Mouse (Mus musculus) ES-E14 (cell line): ENCODE measurements around the gene Camk2b. TPM values are rescaled to one million over a fixed set of nuclear protein-coding genes. Genes with fewer than 3 reads are reported as not detected.

Experiments
- DNase-seq: peaks from one replicate; pipeline ENCODE4 v3.0.0-alpha.2; 2013; ENCODE audit warnings: low read depth, low spot score
- H3K27ac ChIP-seq: 2 replicates; pipeline ENCODE4 v1.5.1; 2012; ENCODE audit warnings: low read depth, mild to moderate bottlenecking, low read length, moderate library complexity, mixed read lengths; ENCODE audit not compliant: poor library complexity, insufficient read depth, severe bottlenecking
- H3K36me3 ChIP-seq: 2 replicates; pipeline ENCODE4 v1.6.1; 2012; ENCODE audit warnings: mild to moderate bottlenecking, low read length, moderate library complexity, mixed read lengths; ENCODE audit not compliant: control insufficient read depth, poor library complexity, insufficient read depth, severe bottlenecking
- H3K4me1 ChIP-seq, 2 experiments: fragments of 150-350 bp in 1 of 2; sonication (generic) in 1 of 2; 2 replicates each; pipeline ENCODE4 v1.6.1; 2012; ENCODE audit warnings: low read length in 2 of 2, mild to moderate bottlenecking in 1 of 2, mixed read lengths in 1 of 2; ENCODE audit not compliant: control insufficient read depth in 2 of 2, insufficient read depth in 2 of 2, poor library complexity in 1 of 2
- H3K4me3 ChIP-seq, 2 experiments: fragments of 150-350 bp in 1 of 2; sonication (generic) in 1 of 2; 2 replicates each; pipeline ENCODE4 v1.5.1; 2012; ENCODE audit warnings: low read length in 2 of 2, low read depth in 1 of 2, mild to moderate bottlenecking in 1 of 2, mixed read lengths in 1 of 2; ENCODE audit not compliant: insufficient read depth in 1 of 2, poor library complexity in 1 of 2, severe bottlenecking in 1 of 2
- H3K9ac ChIP-seq: 2 replicates; pipeline ENCODE4 v1.6.1; 2012; ENCODE audit warnings: low read depth, mild to moderate bottlenecking, low read length, mixed read lengths; ENCODE audit not compliant: poor library complexity, insufficient read depth, severe bottlenecking
- H3K9me3 ChIP-seq: fragments of 150-350 bp; sonication (generic); 2 replicates; pipeline ENCODE4 v1.6.1; 2012; ENCODE audit warnings: low read depth, mild to moderate bottlenecking, low read length; ENCODE audit not compliant: control insufficient read depth, insufficient read depth
- CHD2 ChIP-seq: IDR thresholded peaks from 2 replicates; pipeline ENCODE4 v1.6.1; 2014; ENCODE audit warnings: mild to moderate bottlenecking, low read depth, low read length, inconsistent platforms
- HCFC1 ChIP-seq: IDR thresholded peaks from 2 replicates; pipeline ENCODE4 v1.6.1; 2012; ENCODE audit warnings: low read length, inconsistent platforms, borderline replicate concordance; ENCODE audit not compliant: insufficient read depth
- MAFK ChIP-seq: IDR thresholded peaks from 2 replicates; pipeline ENCODE4 v1.6.1; 2014; ENCODE audit warnings: mild to moderate bottlenecking, low read depth, low read length, inconsistent platforms; ENCODE audit not compliant: insufficient read depth
- ZC3H11A ChIP-seq: IDR thresholded peaks from 2 replicates; pipeline ENCODE4 v1.6.1; 2012; ENCODE audit warnings: low read depth, mild to moderate bottlenecking, inconsistent platforms, low read length, borderline replicate concordance
- ZNF384 ChIP-seq: IDR thresholded peaks from 2 replicates; pipeline ENCODE4 v1.6.1; 2012; ENCODE audit warnings: low read depth, low read length, inconsistent platforms
- in situ Hi-C, 2 experiments: fragments of 600-800 bp; cut with MboI; formaldehyde crosslinking; loops; one replicate each; pipeline ENCODE4 v1.15.1; 2025; ENCODE audit warnings: low sequenced_read_pairs in 2 of 2, inconsistent platforms in 1 of 2; ENCODE audit not compliant: unreplicated experiment in 2 of 2
- total RNA-seq: library from RNA; depleted of rRNA; stranded (reverse); fragments of 300-350 nt; gene quantifications from 2 replicates; pipeline ENCODE4 v1.2.3, GENCODE M21; 2012

The Camk2b gene
- total RNA-seq, 1 experiment, result 6.4 TPM

DNA sequence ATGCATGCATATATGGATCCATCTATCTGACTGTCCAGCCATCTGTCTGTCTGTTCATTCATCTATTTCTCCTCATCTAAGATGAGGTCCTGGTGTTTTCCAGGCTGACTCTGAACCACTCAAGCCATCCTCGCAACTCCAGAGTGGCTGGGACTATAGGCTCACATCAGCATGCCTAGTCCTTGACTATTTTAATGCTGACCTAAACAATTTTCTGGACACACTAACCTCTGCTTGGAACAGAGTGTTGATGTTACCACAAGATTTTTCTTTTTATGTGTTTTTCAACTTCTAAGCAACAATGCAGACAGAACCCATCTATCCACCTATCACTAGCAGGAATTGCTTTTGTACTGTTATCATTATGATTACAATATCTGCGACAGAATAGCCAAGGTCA, 31.4 kb downstream of the Camk2b start:
- H3K27ac ChIP-seq, result no peak overlapping the region
- H3K4me1 ChIP-seq, result peaks cover 6 to 19% of the 10 kb centered on the region in 2 experiments; a peak in 3 of 4 replicates
- no peaks in the 10 kb centered on the region for H3K36me3 ChIP-seq
- DNase-seq, result no peak
- H3K9ac ChIP-seq, result no peak overlapping the region
- no peaks in the 10 kb centered on the region for H3K9me3 ChIP-seq
- no peak overlapping the region for H3K4me3 ChIP-seq
- TF ChIP-seq ZNF384 (no peak), ZC3H11A (no peak), MAFK (peak; percentile 85), CHD2 (no peak), HCFC1 (no peak)
- in situ Hi-C loops, result no loop called here

DNA sequence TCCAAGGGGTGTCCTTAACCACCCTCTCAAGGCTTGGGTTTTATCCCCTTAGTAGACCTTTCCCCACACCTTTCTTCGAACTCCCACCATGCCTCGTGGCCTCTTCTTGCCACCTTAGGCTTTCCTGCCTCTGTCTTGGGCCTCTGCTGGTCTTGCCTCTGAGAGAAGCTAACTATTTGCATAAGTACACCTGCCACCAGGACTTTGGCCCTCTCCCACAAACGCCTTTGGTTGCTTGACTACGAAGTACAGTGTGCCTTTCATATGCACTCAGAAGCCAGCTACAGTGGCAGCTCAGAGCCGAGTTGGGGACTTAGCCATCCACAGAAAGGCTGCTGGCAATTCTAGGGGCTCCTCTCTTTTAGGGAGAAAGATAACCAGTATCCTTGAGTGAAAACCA, 32.4 kb downstream of the Camk2b start:
- Histone ChIP-seq H3K36me3 (no peaks in the 10 kb centered on the region), H3K9ac (no peak overlapping the region), H3K4me3 (no peak overlapping the region), H3K27ac (no peak overlapping the region), H3K9me3 (no peaks in the 10 kb centered on the region), H3K4me1 (peaks cover 3 to 19% of the 10 kb centered on the region in 2 experiments; a peak in 3 of 4 replicates)
- in situ Hi-C loops, result no loop called here
- TF ChIP-seq HCFC1, result no peak
- no peak for TF ChIP-seq MAFK
- TF ChIP-seq CHD2, result no peak
- no peak for TF ChIP-seq ZNF384
- no peak for TF ChIP-seq ZC3H11A
- DNase-seq, result no peak

DNA sequence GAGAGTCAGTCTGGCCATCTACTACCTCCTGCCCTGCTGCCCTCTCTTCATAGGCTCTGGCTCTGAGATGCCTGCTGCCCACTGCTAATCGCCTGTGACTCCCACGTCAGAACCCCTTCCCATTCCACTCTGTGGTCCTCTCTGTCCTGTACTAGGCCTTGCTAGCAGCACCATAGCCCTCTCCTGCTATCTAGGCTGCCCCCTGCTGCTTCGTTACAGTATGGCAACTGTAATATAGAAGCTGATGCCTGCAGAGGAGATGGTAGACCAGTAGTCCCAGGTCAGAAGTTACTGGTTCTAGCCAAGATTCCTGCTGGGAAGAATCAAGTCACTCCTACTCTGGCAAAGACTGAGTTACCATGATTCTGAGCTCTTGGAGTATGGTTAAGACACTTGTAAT, 33.0 kb downstream of the Camk2b start:
- Histone ChIP-seq H3K9me3 (no peaks in the 10 kb centered on the region), H3K9ac (no peak overlapping the region), H3K4me1 (peaks cover 3 to 14% of the 10 kb centered on the region in 2 experiments; a peak in 3 of 4 replicates), H3K4me3 (no peak overlapping the region), H3K27ac (no peak overlapping the region), H3K36me3 (no peaks in the 10 kb centered on the region)
- DNase-seq, result peak; percentile 44
- in situ Hi-C loops, result no loop called here
- TF ChIP-seq ZNF384, result no peak
- 0 out of 2 replicates have a peak, but pooled peaks have one; percentile 11 for TF ChIP-seq ZC3H11A

DNA sequence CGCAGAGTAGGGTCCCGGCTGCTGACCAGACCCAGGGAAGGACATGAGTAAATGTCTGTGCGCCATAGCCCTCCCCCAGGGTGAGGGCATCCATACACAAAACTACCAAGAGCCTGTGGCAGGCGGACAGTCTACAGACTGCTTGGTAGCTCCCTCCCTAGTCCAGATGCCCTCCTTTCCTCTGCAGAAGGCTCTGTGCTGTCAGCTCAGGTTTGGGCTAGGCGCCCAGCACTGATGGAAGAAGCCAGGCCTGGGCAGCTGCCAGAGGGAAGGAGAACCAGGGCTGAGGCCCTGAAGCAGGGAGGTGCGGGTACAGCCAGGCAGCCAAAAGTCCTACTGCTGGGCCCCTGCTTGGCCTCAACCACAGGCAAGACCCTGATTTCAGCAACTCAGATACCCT, 35.5 kb downstream of the Camk2b start:
- Histone ChIP-seq H3K4me1 (peaks cover 0 to 6% of the 10 kb centered on the region in 2 experiments; a peak in 3 of 4 replicates), H3K4me3 (no peak overlapping the region), H3K27ac (no peak overlapping the region), H3K36me3 (no peaks in the 10 kb centered on the region), H3K9ac (no peak overlapping the region), H3K9me3 (no peaks in the 10 kb centered on the region)
- no peak for DNase-seq
- in situ Hi-C loops, result no loop called here
- no peak for TF ChIP-seq CHD2
- TF ChIP-seq ZNF384, result no peak
- TF ChIP-seq MAFK, result no peak
- no peak for TF ChIP-seq ZC3H11A
- no peak for TF ChIP-seq HCFC1

DNA sequence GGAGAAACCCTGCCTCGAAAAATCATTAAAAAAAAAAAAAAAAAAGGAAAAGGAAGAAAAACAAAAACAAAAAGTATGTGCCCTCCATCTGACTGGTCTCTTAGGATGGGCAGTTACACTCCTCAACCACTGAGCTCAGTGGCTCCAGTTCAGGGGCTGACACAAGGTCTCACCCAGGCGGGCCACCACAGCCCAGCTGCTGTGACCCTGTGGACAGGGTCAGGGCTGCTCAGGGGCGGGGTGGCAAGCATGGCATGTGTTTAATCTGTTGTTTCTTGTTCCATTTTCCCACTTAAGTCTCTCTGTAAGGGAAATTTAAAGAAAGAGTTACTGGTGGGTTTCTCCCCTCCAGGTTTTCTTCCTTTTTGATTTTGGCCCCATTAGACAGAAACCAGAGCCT, 36.4 kb downstream of the Camk2b start:
- TF ChIP-seq MAFK (no peak), ZC3H11A (no peak), CHD2 (no peak), ZNF384 (no peak), HCFC1 (no peak)
- in situ Hi-C loops, result no loop called here
- Histone ChIP-seq H3K4me1 (no peaks in the 10 kb centered on the region; a peak in 1 of 4 replicates), H3K9me3 (no peaks in the 10 kb centered on the region), H3K27ac (no peak overlapping the region), H3K4me3 (no peak overlapping the region), H3K36me3 (no peaks in the 10 kb centered on the region), H3K9ac (no peak overlapping the region)
- no peak for DNase-seq
